Mouse (Mus musculus) left cerebral cortex, adult 8-10 months (tissue): Measurements from ENCODE around the gene Iqgap1. TPM values are rescaled to one million over a fixed set of nuclear protein-coding genes. Genes with fewer than 3 reads are reported as not detected.
"Not testable (repeated sequence)": the region's sequence is repeated elsewhere in the genome, so short reads cannot be mapped to it uniquely, and the experiment has no call there.

ENCODE experiments used
- DNase-seq, 2 experiments: peaks; one replicate each; pipeline ENCODE4 v3.0.0; 2022; ENCODE audit warnings: low spot score in 2 of 2
- total RNA-seq, 4 experiments: library from RNA; stranded (reverse); gene quantifications; 2 replicates each; pipeline ENCODE4 v1.2.4; 2022

Iqgap1 gene
- total RNA-seq, 4 experiments from 2014 or later: 18.0 to 29.9 (median 24.9) TPM

DNA sequence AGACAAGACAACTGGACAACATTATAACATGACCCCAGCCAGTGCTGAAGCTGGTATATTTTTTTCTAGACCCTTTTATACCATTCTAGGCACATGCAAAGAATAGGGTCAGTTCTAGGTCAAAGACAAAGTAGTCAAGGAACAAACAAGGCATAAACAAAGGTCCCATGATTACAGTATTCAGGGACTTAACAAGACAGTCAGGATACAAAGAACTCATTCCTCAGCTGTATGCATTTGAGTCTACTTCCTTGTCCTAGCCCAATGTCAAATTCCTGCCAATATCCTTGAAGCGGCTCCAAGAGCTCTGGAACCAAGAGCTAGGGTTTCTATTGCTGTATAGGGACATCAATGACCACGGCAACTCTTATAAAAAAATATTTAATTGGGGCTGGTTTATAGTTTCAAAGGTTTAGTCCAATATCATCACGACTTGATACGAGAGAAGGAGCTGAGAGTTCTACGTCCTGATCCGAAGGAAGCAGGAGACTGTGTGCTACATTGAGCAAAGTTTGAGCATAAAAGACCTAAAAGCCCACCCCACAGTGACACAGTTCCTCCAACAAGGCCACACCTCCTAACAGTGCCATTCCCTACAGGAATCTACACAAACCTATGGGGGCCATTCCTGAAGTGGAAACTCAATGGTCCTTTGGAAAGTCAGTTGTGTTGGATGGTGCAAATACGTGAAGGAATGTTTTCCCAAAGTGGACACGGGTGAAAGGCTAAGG lies 18.3 kb upstream of the Iqgap1 start:
- DNase-seq: no peak

DNA sequence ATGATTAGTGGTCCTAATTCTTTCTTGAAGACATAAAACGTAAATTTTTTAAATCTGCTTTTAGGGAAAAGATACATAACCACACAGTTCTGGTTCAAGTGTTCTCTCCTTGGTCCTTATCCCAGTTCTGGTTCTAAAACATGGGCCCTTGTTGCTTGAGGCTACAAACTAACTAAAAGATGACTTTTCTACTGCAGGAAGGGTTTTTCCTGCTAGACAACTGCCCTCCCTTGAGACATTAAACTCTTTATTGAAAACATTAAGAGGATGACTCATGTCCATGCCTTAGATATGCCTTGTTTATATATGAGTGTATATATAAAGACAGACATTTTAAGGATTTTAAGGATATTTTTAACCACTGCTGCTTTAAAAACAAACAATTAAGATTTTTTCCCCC lies 17.4 kb upstream of the Iqgap1 start:
- no peak for DNase-seq

GRCm38 (mm10) chr7:80842132-80842531 lies 16.4 kb upstream of the Iqgap1 start:
- DNase-seq: no peak

DNA sequence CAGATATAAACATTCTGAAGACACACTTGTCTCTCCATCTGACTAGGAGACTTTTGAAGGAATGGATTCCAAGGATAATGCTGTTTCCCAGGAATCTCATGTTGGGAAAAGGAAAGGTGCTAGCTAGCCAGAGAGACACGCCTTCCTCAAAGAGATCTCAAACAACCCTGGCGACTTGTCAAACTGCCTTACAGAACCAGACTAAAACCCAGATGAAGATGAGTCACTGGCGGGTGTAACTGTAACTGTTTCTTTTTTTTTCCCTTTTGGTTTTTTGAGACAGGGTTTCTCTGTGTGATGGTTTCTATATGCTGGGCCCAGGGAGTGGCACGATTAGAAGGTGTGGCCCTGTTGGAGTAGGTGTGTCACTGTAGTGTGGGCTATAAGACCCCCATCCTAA lies 15.2 kb upstream of the Iqgap1 start:
- no peak for DNase-seq

GRCm38 (mm10) chr7:80840241-80840640 lies 14.5 kb upstream of the Iqgap1 start:
- no peak for DNase-seq

DNA sequence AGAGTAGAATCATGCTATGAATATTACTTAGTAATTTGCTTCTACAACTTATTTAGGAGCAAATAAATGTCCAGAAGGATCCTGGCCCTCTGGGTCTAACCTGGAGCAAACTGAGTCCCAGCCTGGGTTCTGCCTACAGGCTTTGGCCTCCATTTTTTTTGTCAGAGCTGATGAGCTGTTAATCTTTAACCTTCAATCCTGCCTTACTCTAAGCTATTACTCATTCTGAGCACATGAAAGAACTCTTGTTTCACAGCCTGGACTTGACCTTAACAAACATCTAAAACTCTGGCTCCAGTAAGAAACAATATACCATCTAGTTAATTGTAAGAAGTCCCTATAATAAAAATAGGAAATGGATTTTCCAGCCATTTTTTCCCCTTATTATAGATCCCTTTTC lies 14.0 kb upstream of the Iqgap1 start:
- DNase-seq: no peak

DNA sequence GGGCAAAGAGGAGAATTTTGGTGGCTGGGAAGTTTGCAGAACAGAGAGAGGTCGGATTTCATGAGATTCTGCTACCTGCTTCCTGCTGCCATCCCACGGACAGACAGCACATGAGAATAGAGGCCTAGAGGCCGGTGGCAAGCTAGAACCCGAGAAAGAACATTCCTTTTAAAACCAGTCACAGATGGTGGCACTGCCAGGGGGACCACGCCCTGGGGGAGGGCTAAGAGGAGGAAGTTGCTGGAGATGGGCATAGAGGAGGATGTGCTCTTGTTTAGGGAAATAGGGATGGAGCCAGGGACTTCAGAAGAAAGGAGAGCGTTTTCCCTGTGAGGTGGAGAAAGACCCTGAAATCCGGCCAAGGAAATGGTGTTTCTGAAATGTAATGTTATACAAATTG lies 12.5 kb upstream of the Iqgap1 start:
- DNase-seq: no peak

DNA sequence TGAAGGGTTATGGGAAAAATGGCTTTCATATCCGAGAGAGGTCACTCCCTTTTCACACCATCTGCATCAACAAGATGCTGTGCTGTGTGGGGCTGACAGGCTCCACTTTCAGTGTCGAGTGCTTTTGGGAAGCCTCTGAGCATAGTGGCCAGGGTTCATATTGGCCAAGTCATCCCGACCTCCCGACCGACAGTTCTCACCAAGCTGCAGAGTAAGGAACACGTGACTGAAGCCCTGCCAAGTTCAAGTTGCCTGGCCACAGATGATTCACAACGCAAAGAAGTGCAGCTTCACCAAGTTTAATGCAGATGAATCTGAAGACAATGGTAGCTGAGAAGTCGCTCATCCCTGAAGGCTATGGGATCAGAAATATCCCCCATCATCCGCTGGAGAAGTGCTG lies 12.0 kb upstream of the Iqgap1 start:
- no peak for DNase-seq

DNA sequence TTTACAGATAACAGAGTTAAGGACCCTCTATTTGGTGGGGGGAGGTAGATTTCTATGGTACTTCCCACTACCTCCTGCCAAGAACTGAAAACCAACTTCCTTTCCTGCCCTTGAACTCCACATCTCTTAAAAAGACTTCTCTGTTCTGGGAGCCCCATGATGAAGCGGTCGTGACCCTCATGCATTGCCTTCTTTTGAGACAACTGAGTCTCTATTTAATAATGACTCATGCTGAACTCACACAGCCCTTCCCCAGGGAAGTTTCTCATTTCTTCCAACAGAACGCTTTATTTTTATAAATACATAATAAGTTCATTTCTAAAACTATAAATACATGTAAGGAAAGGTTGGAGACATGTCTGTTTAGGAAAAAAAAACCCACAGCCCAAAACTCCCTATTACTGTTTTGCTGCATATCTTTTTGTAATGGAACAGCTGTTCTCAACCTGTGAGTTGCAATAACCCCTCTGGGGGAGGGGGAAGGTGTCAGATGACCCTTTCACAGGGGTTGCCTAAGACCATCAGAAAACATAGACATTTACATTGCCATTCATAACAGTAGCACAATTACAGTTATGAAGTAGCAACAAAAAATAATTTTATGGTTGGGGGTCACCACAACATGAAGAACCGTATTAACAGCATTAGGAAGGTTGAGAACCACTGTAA lies 10.3 kb upstream of the Iqgap1 start:
- no peak for DNase-seq

- no peak for DNase-seq
These were observed 8.1 kb upstream of the Iqgap1 start for GRCm38 (mm10) chr7:80833651-80834532.

DNA sequence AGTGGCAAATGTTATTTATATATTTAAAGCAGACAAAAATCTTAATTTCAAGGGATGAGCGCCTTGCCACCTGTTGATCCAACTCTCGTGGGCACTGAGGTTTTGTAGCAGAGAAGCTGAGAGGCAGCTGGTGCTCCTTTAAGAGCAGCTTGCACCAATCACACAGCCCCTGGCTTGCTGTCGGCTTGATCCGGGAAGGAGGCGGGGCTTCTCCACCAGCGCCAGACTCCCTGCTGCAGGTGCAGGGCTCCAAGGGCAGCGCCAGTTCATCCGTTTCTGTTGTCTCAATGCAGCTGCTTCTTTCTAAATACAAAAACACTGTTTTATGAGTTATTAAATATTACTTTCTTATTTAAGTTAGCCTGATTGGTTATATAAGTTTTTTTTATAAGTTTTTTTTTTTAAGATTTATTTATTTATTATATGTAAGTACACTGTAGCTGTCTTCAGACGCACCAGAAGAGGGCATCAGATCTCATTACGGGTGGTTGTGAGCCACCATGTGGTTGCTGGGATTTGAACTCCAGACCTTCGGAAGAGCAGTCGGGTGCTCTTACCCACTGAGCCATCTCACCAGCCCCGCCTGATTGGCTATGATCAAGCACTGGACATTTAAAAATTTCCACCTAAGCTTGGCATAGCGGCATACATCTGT lies 7.3 kb upstream of the Iqgap1 start:
- not testable (repeated sequence) for DNase-seq

DNA sequence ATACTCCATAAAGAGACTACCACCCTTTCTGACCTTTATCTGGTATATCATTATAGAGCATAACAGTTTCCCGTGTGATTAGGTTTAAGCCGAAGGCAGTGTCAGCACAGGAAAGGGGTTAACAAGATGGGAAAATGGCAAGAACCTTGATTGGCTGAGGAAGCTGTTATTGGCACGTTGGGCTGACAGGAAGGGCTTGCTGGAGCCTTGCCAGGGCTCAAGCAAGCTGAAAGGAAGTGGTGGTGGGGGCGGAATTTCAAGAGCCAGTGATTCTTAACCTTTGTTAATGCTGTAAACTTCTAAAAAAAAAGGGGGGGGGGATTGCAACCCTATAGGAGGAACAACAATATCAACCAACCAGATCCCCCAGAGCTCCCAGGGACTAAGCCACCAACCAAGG lies 6.4 kb upstream of the Iqgap1 start:
- DNase-seq: no peak

- DNase-seq: no peak
These were observed 4.5 kb upstream of the Iqgap1 start for GRCm38 (mm10) chr7:80830193-80830803.

- DNase-seq: no peak
These were observed 2.5 kb upstream of the Iqgap1 start for GRCm38 (mm10) chr7:80828146-80828860.

GRCm38 (mm10) chr7:80823875-80824682 lies 1.7 kb downstream of the Iqgap1 start:
- no peak for DNase-seq

DNA sequence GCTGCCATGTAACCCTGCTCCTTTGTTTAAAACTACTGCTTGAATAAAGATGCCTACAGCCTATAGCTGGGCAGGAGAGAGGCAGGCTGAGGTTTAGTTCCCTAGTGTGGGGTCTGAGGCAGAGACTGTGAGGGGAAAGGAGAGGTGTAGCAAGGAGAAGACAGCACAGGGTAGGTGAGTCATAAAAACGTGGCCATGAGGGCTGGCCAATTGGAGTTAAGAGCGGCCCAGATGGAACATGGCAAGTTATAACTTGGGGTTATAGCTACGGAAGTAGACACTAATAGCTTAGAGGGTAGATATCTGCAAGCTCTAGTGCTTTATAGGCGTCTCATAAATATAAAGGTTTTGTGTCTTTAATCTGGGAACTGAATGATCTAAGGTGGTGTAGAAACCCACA lies 2.5 kb downstream of the Iqgap1 start:
- no peak for DNase-seq

DNA sequence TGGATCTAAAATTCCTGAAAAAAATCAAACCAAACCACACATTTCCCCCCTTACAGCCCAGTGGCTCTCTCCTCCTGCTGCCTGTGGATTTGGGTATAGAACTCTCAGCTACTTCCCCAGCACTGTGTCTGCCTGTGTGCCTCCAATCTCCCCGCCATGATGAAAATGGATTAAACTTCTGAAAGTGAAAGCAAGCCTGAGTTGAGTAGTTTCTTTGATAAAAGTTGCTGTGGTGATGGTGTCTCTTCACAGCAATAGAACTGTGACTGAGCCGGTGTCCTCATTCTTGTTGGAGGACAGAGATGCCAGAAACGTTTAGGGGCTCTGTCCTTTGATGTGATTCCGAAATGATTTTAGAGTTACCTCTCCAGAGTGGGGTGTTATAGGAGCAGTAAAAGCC lies 4.9 kb downstream of the Iqgap1 start:
- no peak for DNase-seq

GRCm38 (mm10) chr7:80816641-80817040 lies 9.1 kb downstream of the Iqgap1 start:
- no peak for DNase-seq

GRCm38 (mm10) chr7:80813397-80813796 lies 12.4 kb downstream of the Iqgap1 start:
- no peak for DNase-seq

DNA sequence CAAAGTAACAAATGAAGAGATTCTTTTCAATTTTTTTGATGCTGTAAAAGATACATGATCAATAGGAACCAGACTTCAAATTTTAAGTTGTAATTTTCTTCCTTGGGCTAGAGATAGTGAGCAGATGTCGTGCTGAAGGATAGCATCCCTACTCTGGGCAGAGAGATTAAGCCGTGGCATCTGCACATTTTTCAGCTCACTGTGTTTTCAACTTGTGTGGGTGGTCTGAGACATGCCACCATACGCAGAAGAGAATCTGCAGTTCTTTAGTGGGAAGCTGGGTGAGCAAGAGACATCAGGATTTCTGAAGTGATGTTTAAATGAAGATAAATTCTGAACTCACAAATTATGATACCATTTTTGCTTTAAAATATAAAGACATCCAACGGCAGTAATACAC lies 19.4 kb downstream of the Iqgap1 start:
- peak in 1 of 2 experiments; percentile 58 for DNase-seq
